ENCODE assay signal across 9 mouse cellular contexts in genomic region chr15:80850004-80850403, GRCm38 (mm10).
DNase-seq lines count a peak whose midpoint lies in the region; ATAC-seq and TF ChIP-seq lines count a peak whose summit lies in the region.
"Had no signal": no experiment of that assay in that cellular context is flagged by ENCODE, and none has a peak within 500 bp of the region (broad histone marks: within the 10 kb centered on the region; RNA-seq: fewer than 3 reads in every experiment).

No protein-coding gene starts in this region.

- H3K36me3 ChIP-seq in kidney, adult 2 months (ENCODE audit: control insufficient read depth, insufficient read depth, low read length), result no peaks in the 10 kb centered on the region; the same call in 1 of the 2 replicates
- H3K36me3 ChIP-seq in embryonic facial prominence, embryonic 10.5 days (replicated peaks), result peaks cover 51% of the 10 kb centered on the region

- TF ChIP-seq POLR2A in kidney, adult 2 months (IDR thresholded peaks at IDR 0.05; ENCODE audit: low read depth, low read length), result no peak

- TF ChIP-seq CTCF in kidney, adult 2 months (conservative IDR thresholded peaks at IDR 0.05; ENCODE audit: insufficient read depth, insufficient read length, low read depth, low read length), result no peak

- intact Hi-C loops in left cerebral cortex, postnatal 4 days (cut with DNase I), result no loop called here

- H3K4me3 ChIP-seq in kidney, adult 2 months (ENCODE audit: insufficient read depth, low read depth, low read length), result no peak overlapping the region
- no peak overlapping the region for H3K4me3 ChIP-seq in embryonic facial prominence, embryonic 10.5 days
- H3K4me3 ChIP-seq: liver, embryonic 15.5 days had no signal

- H3K9me3 ChIP-seq in embryonic facial prominence, embryonic 10.5 days, result no peaks in the 10 kb centered on the region
- H3K9me3 ChIP-seq: liver, embryonic 15.5 days had no signal

- peaks cover 10% of the 10 kb centered on the region; the same call in 1 of the 2 replicates for H3K4me1 ChIP-seq in kidney, adult 2 months (ENCODE audit: control insufficient read depth, insufficient read depth, low read length)
- H3K4me1 ChIP-seq in embryonic facial prominence, embryonic 10.5 days, result peaks cover 12% of the 10 kb centered on the region

- H3K27me3 ChIP-seq in kidney, adult 2 months (replicated peaks; ENCODE audit: control insufficient read depth, insufficient read depth, low read length), result no peaks in the 10 kb centered on the region
- H3K27me3 ChIP-seq in embryonic facial prominence, embryonic 10.5 days (replicated peaks; ENCODE audit: low read depth, poor library complexity, severe bottlenecking), result no peaks in the 10 kb centered on the region
- H3K27me3 ChIP-seq: liver, embryonic 15.5 days had no signal

- ATAC-seq in monocyte, adult 5-6 weeks (replicated peaks; ENCODE audit: insufficient number of reproducible peaks, low FRiP score, low TSS enrichment, poor library complexity, severe bottlenecking), result no peak

- H3K27ac ChIP-seq in kidney, adult 2 months (ENCODE audit: insufficient read depth, low read depth, low read length), result peak overlapping the region; percentile 17; the same call in 1 of the 2 replicates
- 0 out of 2 replicates have a peak overlapping the region, but pooled peaks have one; percentile 40 for H3K27ac ChIP-seq in embryonic facial prominence, embryonic 10.5 days (replicated peaks)
- H3K27ac ChIP-seq: liver, embryonic 15.5 days had no signal

- 34% methylated on average over 8 of the region's 8 CpGs for WGBS in kidney, adult 2 months
- 59% methylated on average over 8 of the region's 8 CpGs for WGBS in embryonic facial prominence, embryonic 10.5 days

- DNase-seq in kidney, adult 2 months, result peak; percentile 12
- DNase-seq in kidney, adult 9 months, result no peak
- DNase-seq in ZHBTc4 (ENCODE audit: low read depth, low spot score), result peak; percentile 86
- DNase-seq in embryonic facial prominence, embryonic 10.5 days (ENCODE audit: low spot score), result no peak
- peak; percentile 18 for DNase-seq in lung, postnatal 10 days
- no peak for DNase-seq in spleen, postnatal 10 days (ENCODE audit: low spot score in 2 of 2)
- no peak for DNase-seq in left cerebral cortex, postnatal 4 days

Comparison
In these comparisons a context has a peak if more than half of its experiments do, and no peak if none do; other contexts are left out.
1. DNase-seq: peak in kidney, adult 2 months (single experiment), ZHBTc4 (single experiment) and lung, postnatal 10 days (single experiment); none in kidney, adult 9 months (single experiment), embryonic facial prominence, embryonic 10.5 days (single experiment), spleen, postnatal 10 days (0 of 2) and left cerebral cortex, postnatal 4 days (single experiment).